Mouse (Mus musculus) effector memory CD4-positive, alpha-beta T cell, adult 5 months (primary cell): Measurements from ENCODE around the gene Gng10. TPM values are rescaled to one million over a fixed set of nuclear protein-coding genes. Genes with fewer than 3 reads are reported as not detected.

ENCODE experiments used
- polyA plus RNA-seq: library from polyadenylated mRNA; unstranded; fragments of 100-300 nt; shearing (Covaris generic); gene quantifications from one replicate; pipeline ENCODE4 v1.2.1, GENCODE M21; 2017

The Gng10 gene
- 92.9 TPM for polyA plus RNA-seq

DNA sequence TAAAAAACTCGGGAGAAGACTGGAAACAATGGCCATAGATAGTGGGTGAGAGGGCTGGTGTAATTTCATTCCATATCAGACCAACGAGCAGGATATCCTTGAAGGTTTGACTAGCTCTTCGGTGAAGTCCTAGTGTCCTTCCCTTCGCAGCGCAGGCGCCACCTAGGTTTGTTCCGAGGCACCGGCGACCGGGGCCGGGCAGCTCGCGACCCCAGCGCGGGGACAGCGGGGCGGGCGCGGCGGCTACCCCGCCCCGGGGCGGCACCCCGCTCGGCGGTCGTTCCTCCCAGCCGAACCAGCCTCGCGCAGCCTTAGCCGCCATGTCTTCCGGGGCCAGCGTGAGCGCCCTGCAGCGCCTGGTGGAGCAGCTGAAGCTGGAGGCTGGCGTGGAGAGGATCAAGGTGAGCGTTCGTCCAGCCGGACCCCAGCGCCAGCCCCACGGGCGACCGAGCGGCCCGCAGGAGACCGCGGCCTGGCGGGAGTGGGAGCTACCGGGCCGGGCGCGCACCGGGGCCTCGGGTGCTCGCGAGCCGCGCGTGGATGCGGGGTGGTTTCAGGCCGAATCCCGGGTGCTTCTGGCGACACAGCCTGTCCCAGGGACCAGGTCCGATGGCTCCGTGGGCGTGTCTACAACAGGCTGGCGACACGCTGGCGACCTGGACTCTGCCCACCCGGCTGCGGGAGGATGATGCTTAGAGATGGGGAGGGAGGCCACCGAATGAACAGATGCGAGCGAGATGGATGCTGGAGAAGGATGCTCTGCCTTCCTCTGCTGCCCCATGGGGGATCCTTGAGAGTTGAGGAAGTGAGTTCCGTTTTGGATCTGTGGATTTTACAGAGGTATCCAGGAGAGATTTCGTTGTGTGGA is at the start of gene Gng10:
TSS of gene Gng10 (plus strand) at position 171 of the 868 bp plus-strand sequence.

DNA sequence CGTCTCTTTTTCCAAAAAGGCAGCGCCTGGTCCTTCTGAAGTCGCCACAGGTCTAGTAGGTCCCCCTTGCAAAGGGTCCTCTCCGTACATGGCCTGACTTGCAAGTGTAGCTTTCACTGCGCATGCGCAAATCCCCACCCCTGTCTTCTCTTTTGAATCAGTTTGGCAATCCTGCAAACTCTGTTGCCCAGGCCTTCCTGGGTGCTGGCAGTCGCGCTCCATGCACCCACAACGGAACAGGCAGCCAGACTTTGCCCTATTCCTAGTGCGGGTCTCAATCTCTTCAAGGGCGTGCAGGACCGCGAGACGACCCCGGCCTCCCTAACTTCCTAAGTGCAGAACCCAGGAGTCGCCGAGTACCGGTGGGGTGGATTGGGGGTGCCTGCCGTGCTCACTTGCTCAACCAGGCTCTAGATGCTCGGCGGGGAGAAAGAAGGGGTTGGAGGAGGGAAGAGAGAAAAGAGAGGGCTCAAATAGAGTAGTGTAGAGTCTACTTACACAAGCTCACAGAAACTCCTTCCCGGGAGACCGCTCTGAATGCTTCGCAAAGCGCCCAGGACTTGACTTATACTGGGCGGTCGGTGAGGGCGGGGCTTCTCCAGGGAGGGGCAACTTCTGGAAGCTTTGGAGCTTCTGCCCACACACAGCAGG is 48.2 kb upstream of the Gng10 start, which contains the start of gene Ptgr1:
TSS of gene Ptgr1 (minus strand) at position 580 of the 651 bp plus-strand sequence.

DNA sequence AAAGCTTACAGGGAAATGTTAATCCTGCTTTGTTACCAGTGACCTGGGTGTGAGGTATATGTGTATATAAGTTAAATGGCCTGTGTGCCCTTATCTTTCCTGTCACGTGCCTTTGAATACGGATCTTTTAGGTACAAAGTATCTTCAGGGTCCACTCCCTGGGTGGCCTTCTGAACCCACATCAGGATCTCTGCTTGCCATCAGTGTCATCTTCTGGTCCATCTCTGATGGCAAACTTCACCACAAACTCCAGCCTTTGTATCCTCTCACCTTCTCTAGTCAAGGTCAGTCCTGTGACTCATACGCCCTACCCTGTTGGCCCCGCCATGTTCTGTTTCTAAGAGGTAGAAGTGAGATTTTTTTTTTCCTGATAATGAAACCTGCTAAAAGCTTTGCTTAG is 40.1 kb upstream of the Gng10 start, which contains the start of gene Dnajc25:
TSS of gene Dnajc25 (plus strand) at position 301 of the 400 bp plus-strand sequence.

DNA sequence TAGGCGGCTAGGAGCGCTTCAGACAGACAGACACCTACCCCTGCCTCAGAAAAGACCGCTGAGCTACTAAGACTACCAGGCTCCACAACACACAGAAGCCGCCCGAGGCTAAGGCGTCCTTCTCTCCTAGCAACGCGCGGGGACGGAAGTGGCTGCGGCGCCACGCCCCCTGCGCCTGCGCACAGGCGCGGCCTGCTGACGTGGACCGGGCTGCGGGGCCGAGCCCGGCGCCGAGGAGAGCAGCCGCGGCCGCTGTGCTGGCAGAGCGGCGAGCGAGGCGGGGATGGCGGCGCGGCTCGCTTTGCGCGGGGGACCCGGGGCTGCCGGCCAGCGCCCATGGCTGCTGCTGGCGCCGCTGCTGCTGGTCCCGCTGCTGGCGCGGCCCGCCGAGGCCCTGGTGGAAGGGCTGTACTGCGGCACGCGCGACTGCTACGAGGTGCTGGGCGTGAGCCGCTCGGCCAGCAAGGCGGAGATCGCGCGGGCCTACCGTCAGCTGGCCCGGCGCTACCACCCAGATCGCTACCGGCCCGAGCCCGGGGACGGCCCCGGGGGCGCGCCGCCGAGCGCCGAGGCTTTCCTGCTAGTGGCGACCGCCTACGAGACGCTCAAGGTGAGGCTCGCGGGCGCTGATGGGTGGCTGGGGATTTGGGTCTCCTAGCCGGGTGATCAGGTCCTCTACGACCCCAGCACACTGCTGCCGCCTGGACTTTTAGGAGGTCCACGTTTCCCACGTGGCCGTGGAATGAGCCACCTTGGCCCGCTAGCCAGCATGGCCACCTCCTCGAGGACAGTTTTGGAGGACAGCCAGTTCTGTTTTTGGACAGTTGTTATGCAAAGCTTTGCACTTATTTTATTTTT is 31.7 kb upstream of the Gng10 start, which contains the start of gene Gm20503:
TSS of gene Gm20503 (plus strand) at position 263 of the 858 bp plus-strand sequence.

Other genes with a start within 250 kb of the Gng10 start
- gene Olfr267, start 247.4 kb upstream of the Gng10 start, polyA plus RNA-seq, result not detected
- 67.7 TPM for gene Ecpas, start 122.3 kb upstream of the Gng10 start, polyA plus RNA-seq
- not detected for gene Zkscan16, start 91.5 kb upstream of the Gng10 start, polyA plus RNA-seq
- gene Ptgr1, start 48.0 kb upstream of the Gng10 start, polyA plus RNA-seq, result not detected
- 4.0 TPM for gene Dnajc25, start 40.0 kb upstream of the Gng10 start, polyA plus RNA-seq
- gene Gm20503, start 31.9 kb upstream of the Gng10 start, polyA plus RNA-seq, result 2.3 TPM
- gene AI481877, start 103.9 kb downstream of the Gng10 start, polyA plus RNA-seq, result not detected
- 103 TPM for gene Ugcg, start 154.2 kb downstream of the Gng10 start, polyA plus RNA-seq